19 mouse cellular contexts compared by ENCODE assay signal in the genomic region with DNA sequence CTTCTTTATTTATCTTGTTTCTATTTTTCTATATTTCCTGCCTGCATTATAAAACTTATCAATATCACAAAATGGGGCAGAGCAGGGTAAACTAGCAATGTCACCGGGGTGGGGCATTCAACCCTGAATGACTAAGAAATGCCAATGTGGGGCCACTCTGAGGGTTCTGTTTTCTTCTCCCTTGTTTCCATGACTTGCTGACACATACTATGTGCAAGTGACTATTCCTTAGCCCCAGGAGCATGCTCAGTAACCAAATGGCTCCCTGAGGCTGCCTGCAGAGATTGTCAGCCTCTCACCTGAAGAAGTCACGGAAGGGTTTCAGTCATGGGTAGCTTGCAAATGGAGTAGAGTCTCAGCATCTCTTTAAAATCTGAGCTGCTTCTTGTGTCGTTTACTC.
DNase-seq lines count a peak whose midpoint lies in the region; ATAC-seq lines count a peak whose summit lies in the region.
"Had no signal": no experiment of that assay in that cellular context is flagged by ENCODE, and none has a peak within 500 bp of the region (broad histone marks: within the 10 kb centered on the region; RNA-seq: fewer than 3 reads in every experiment).

No protein-coding gene starts in this region.

- WGBS in embryonic facial prominence, embryonic 13.5 days, result 88% methylated on average over 3 of the region's 3 CpGs
- WGBS in embryonic facial prominence, embryonic 14.5 days, result 95% methylated on average over 3 of the region's 3 CpGs
- 94% methylated on average over 3 of the region's 3 CpGs for WGBS in limb, embryonic 10.5 days

- no peak overlapping the region for H3K4me2 ChIP-seq in embryonic facial prominence, embryonic 13.5 days
- H3K4me2 ChIP-seq in embryonic facial prominence, embryonic 14.5 days (ENCODE audit: low read depth, low read length), result no peak overlapping the region
- H3K4me2 ChIP-seq: forebrain, embryonic 13.5 days; forebrain, embryonic 15.5 days had no signal

- DNase-seq in heart, adult 11 months, result peak; percentile 82
- no peak for DNase-seq in heart, adult 9 months (ENCODE audit: low spot score in 2 of 2)
- no peak for DNase-seq in embryonic facial prominence, embryonic 14.5 days (ENCODE audit: low spot score)
- no peak for DNase-seq in limb, embryonic 10.5 days (ENCODE audit: low spot score)
- DNase-seq in kidney, postnatal 36 days, result no peak
- DNase-seq: adrenal gland, adult 2 months; adrenal gland, postnatal 10 days; adrenal gland, postnatal 25 days; cerebellum, adult 11-12 months; cerebellum, adult 2 months; cerebellum, adult 9-10 months; cerebellum, postnatal 10 days; cerebellum, postnatal 25 days; forebrain, postnatal 0 days had no signal

- peak overlapping the region; percentile 92 for H3K27ac ChIP-seq in embryonic facial prominence, embryonic 13.5 days
- peak overlapping the region; percentile 87; the same call in 1 of the 2 replicates for H3K27ac ChIP-seq in embryonic facial prominence, embryonic 14.5 days (replicated peaks; ENCODE audit: low read depth, low read length)
- 0 out of 2 replicates have a peak overlapping the region, but pooled peaks have one; percentile 17 for H3K27ac ChIP-seq in limb, embryonic 10.5 days
- H3K27ac ChIP-seq: forebrain, embryonic 13.5 days had no signal

- no peaks in the 10 kb centered on the region for H3K9me3 ChIP-seq in embryonic facial prominence, embryonic 13.5 days
- no peaks in the 10 kb centered on the region for H3K9me3 ChIP-seq in embryonic facial prominence, embryonic 14.5 days (ENCODE audit: control insufficient read depth, low read length)
- no peaks in the 10 kb centered on the region for H3K9me3 ChIP-seq in limb, embryonic 10.5 days (replicated peaks)
- H3K9me3 ChIP-seq: forebrain, embryonic 13.5 days; forebrain, embryonic 15.5 days had no signal

- no peak overlapping the region for H3K4me3 ChIP-seq in embryonic facial prominence, embryonic 13.5 days
- H3K4me3 ChIP-seq in embryonic facial prominence, embryonic 14.5 days (ENCODE audit: low read depth, low read length), result no peak overlapping the region
- H3K4me3 ChIP-seq in limb, embryonic 10.5 days, result no peak overlapping the region
- H3K4me3 ChIP-seq: forebrain, embryonic 13.5 days; forebrain, embryonic 15.5 days had no signal

- ATAC-seq in embryonic facial prominence, embryonic 13.5 days (ENCODE audit: insufficient number of reproducible peaks, insufficient read depth, low FRiP score, low TSS enrichment, low read depth), result no peak
- no peak for ATAC-seq in embryonic facial prominence, embryonic 14.5 days (ENCODE audit: low read depth)
- ATAC-seq in cerebellum, adult (ENCODE audit: insufficient number of reproducible peaks, low FRiP score, low TSS enrichment), result no peak
- ATAC-seq in erythroblast, adult 5-6 weeks (replicated peaks; ENCODE audit: low FRiP score, poor library complexity, severe bottlenecking), result no peak
- ATAC-seq: forebrain, embryonic 13.5 days; forebrain, embryonic 15.5 days; forebrain, postnatal 0 days had no signal

- no peaks in the 10 kb centered on the region for H3K36me3 ChIP-seq in embryonic facial prominence, embryonic 13.5 days
- H3K36me3 ChIP-seq in embryonic facial prominence, embryonic 14.5 days (ENCODE audit: control insufficient read depth, insufficient read depth, low read length), result no peaks in the 10 kb centered on the region
- no peaks in the 10 kb centered on the region for H3K36me3 ChIP-seq in limb, embryonic 10.5 days
- H3K36me3 ChIP-seq: forebrain, embryonic 15.5 days had no signal

- H3K27me3 ChIP-seq in embryonic facial prominence, embryonic 13.5 days, result no peaks in the 10 kb centered on the region
- H3K27me3 ChIP-seq in embryonic facial prominence, embryonic 14.5 days (replicated peaks; ENCODE audit: control insufficient read depth, insufficient read depth, low read length), result no peaks in the 10 kb centered on the region
- H3K27me3 ChIP-seq in limb, embryonic 10.5 days (ENCODE audit: low read depth, poor library complexity, severe bottlenecking), result no peaks in the 10 kb centered on the region
- H3K27me3 ChIP-seq: forebrain, embryonic 13.5 days; forebrain, embryonic 15.5 days had no signal

- peaks cover 58% of the 10 kb centered on the region for H3K4me1 ChIP-seq in embryonic facial prominence, embryonic 13.5 days
- peaks cover 30% of the 10 kb centered on the region for H3K4me1 ChIP-seq in embryonic facial prominence, embryonic 14.5 days (ENCODE audit: control insufficient read depth, insufficient read depth, low read length)
- peaks cover 28% of the 10 kb centered on the region for H3K4me1 ChIP-seq in limb, embryonic 10.5 days

- no peak overlapping the region for H3K9ac ChIP-seq in embryonic facial prominence, embryonic 13.5 days
- H3K9ac ChIP-seq in embryonic facial prominence, embryonic 14.5 days (ENCODE audit: low read depth, low read length), result no peak overlapping the region
- H3K9ac ChIP-seq: forebrain, embryonic 13.5 days; forebrain, embryonic 15.5 days; forebrain, postnatal 0 days had no signal

Comparison
In these comparisons a context has a peak if more than half of its experiments do, and no peak if none do; other contexts are left out.
1. H3K27ac ChIP-seq: peak in every context shown above with its lines; median percentile 92 in embryonic facial prominence, embryonic 13.5 days; 87 in embryonic facial prominence, embryonic 14.5 days; 17 in limb, embryonic 10.5 days.